Mouse (Mus musculus) small intestine, adult 2 months (tissue): Measurements from ENCODE around the gene Ankub1.

Source experiments
- CTCF ChIP-seq: fragments of 200-500 bp; IDR thresholded peaks from 2 replicates; pipeline ENCODE4 v1.5.1; 2012; ENCODE audit warnings: low read depth, mild to moderate bottlenecking, control low read depth, inconsistent platforms, low read length, moderate library complexity, mixed read lengths; ENCODE audit not compliant: insufficient replicate concordance, insufficient read length; ENCODE audit errors: extremely low read depth
- POLR2A ChIP-seq: fragments of 200-500 bp; IDR thresholded peaks from 2 replicates; pipeline ENCODE4 v1.6.1; 2012; ENCODE audit warnings: low read depth, mild to moderate bottlenecking, control low read depth, inconsistent platforms, low read length, moderate library complexity

DNA sequence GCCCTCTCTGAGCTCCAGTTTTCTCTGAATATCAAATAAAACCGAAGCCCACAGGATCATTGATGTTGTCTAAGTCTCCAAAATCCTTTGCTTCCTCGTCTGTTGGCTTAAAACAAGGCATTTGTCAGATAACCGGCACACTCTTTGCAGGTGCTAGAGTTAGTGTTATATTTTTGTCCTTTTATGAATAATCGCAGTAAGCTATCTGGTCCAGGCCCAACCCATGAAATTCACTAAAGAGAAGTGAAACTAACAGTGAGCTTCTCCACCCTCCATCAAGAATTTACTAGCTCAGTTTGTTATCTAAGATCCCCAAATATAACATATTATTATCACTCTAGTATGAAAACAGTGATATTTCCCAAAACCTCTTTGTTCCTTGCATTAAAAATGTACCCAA is 827 bp downstream of the Ankub1 start:
- TF ChIP-seq CTCF = no peak
- no peak for TF ChIP-seq POLR2A
